Mouse (Mus musculus): ENCODE results near the gene Mrgpre.

Mrgpre gene

GRCm38 (mm10) chr7:143739511-143740461 is 44.5 kb downstream of the Mrgpre start:
- DNase-seq (ENCODE audit: low read depth, low spot score) = peak; percentile 52

GRCm38 (mm10) chr7:143738601-143739006 is 45.7 kb downstream of the Mrgpre start:
- DNase-seq (ENCODE audit: low read depth, low spot score) = no peak

GRCm38 (mm10) chr7:143738194-143738593 is 46.1 kb downstream of the Mrgpre start:
- no peak for DNase-seq (ENCODE audit: low read depth, low spot score)

- DNase-seq (ENCODE audit: low read depth, low spot score) = no peak
Observed at GRCm38 (mm10) chr7:143733746-143734145, 50.6 kb downstream of the Mrgpre start.

- DNase-seq (ENCODE audit: low read depth, low spot score) = no peak
Observed at GRCm38 (mm10) chr7:143729886-143730285, 54.4 kb downstream of the Mrgpre start.
